Mouse (Mus musculus): ENCODE data around the gene Ifi206. TPM values are rescaled to one million over a fixed set of nuclear protein-coding genes. Genes with fewer than 3 reads are reported as not detected.

Gene Ifi206
- 0.14 and 0.17 TPM in 2 replicates for polyA plus RNA-seq (2015; fragmentation: Nextera tagmentation; extraction: Ambion mirVana)

DNA sequence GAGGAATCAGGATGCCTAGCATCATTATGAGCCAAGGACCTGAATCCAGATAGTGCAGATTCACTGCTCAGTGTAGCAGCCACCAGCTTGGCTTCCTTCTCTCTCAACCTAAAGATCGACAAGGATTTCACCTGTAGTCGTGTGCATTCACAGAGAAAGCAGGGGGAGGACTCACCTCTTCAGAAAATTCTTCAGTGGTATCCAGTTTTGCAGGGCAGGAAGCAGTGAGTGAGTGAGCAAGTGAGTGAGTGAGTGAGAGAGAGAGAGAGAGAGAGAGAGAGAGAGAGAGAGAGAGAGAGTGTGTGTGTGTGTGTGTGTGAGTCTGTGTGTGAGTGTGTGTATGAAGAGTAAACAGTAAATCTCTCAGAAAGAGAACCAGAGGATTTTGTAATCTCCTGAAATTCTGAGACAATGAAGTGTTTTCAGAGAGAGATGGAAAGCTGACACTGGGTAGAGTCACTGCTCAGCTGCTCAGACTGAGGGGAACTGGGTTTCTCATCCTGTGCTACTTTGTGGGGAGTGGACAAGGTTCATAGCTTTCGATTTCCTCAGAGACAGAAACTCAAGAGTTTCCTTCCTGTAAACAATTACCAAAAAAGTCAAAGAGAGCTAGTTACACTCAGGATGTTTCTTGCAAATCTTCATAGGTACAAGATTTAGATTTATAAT is at the start of gene Ifi206:
TSS of gene Ifi206 (minus strand) at position 230 of the 669 bp plus-strand sequence.

DNA sequence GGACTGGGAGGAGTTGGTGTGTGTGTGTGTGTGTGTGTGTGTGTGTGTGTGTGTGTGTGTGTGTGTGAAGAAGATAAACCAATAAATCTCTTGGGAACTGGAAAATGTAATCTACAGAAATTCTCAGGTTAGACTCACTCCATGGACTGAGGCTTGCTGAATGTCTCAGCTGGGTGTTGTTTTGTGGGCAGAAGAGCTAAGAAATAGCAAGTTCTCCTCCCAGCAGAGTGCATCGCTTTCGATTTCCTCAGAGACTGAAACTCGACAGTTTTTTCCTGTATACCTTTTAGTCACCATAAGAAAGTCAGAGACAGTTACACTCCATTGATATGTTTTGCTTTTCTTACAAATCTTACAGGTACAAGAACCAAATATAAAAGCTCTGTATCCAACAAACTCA is 45.0 kb upstream of the Ifi206 start, which contains the start of gene Ifi214:
TSS of gene Ifi214 (minus strand) at position 167 of the 400 bp plus-strand sequence.

Small RNA genes within 50 kb of the gene (microRNA-seq; reads per million reads assigned to microRNA genes)
- gene Gm44481, result not detected

Other genes starting within 250 kb of the Ifi206 start
- gene Olfr418, start 225.0 kb downstream of the Ifi206 start, polyA plus RNA-seq (2015; fragmentation: Nextera tagmentation; extraction: Ambion mirVana), result not detected in 2 replicates
- gene Mptx2, start 213.3 kb downstream of the Ifi206 start, polyA plus RNA-seq (2015; fragmentation: Nextera tagmentation; extraction: Ambion mirVana), result not detected in 2 replicates
- gene Ackr1, start 157.3 kb downstream of the Ifi206 start, polyA plus RNA-seq (2015; fragmentation: Nextera tagmentation; extraction: Ambion mirVana), result 1.7 and 2.2 TPM in 2 replicates
- gene Aim2, start 140.2 kb downstream of the Ifi206 start, polyA plus RNA-seq (2015; fragmentation: Nextera tagmentation; extraction: Ambion mirVana), result 5.7 and 9.5 TPM in 2 replicates
- gene Cadm3, start 123.3 kb downstream of the Ifi206 start, polyA plus RNA-seq (2015; fragmentation: Nextera tagmentation; extraction: Ambion mirVana), result 2.0 and 3.2 TPM in 2 replicates
- not detected in 2 replicates for gene Ifi214, start 44.9 kb upstream of the Ifi206 start, polyA plus RNA-seq (2015; fragmentation: Nextera tagmentation; extraction: Ambion mirVana)
- 0.11 and 0.50 TPM in 2 replicates for gene Ifi213, start 108.2 kb upstream of the Ifi206 start, polyA plus RNA-seq (2015; fragmentation: Nextera tagmentation; extraction: Ambion mirVana)
- 0.30 and 0.75 TPM in 2 replicates for gene Ifi209, start 139.9 kb upstream of the Ifi206 start, polyA plus RNA-seq (2015; fragmentation: Nextera tagmentation; extraction: Ambion mirVana)
- not detected in 2 replicates for gene Ifi208, start 182.6 kb upstream of the Ifi206 start, polyA plus RNA-seq (2015; fragmentation: Nextera tagmentation; extraction: Ambion mirVana)